Mouse (Mus musculus): Measurements from ENCODE around the gene Zfp385b.

Gene Zfp385b

DNA sequence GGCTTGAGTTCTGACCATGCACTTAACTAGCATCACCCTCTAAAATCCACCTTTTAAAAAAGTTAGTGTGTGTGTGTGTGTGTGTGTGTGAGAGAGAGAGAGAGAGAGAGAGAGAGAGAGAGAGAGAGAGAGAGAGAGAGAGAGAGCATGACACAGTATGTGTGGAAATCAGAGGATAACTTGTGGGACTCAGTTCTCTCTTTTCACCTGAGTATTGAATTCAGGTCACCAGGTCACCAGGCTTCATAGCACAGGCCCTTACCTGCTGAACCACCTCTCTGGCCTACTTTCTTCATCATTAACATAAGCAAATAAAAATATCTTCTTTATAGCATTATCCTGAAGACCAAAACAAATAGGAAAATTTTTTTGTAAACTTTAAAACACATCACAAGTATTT is at the start of gene Zfp385b:
Gene Zfp385b, minus strand, starts transcription at position 101 of the 400 bp plus-strand sequence.
- no peak for DNase-seq (ENCODE audit: low read depth)

DNA sequence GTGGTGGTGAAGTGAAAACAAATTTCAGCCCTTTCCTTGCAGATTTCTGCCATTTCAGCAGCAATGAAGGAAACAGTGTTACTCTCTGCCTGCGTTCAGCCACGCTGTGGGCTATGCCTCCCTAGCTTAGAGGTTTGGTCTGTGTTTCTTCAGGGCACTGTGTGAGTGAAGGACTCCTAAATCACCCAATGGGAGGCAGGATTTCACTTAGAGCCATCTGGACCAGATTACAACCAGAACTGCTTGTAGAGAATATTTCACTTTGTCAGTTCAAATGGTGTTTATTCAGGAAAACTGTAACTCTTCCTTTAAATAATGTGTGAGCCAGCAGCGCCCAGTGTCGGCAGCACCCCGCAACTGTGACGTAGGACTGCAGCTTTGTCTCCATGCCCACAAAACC is 44.5 kb upstream of the Zfp385b start:
- DNase-seq (ENCODE audit: low read depth), result no peak

DNA sequence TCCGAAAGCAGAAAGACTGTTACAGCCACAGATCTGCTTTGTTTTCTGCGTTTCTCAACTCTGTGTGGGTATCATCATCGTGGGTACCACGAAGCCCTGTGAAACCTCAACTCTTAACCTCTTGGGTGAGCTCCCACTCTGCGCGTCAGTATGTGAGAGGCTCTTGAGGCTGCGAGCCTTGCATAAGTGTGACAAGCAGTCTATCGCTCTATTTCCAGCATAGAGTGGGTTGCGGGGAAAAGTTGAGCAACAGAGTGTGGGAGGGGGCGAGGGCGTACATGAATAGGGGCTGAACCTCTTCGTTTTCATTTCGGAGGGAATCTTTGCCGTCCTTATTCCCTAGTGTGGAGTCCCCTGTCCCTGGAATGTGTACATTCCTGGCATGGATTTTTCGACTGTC is 44.1 kb upstream of the Zfp385b start:
- DNase-seq (ENCODE audit: low read depth), result no peak

DNA sequence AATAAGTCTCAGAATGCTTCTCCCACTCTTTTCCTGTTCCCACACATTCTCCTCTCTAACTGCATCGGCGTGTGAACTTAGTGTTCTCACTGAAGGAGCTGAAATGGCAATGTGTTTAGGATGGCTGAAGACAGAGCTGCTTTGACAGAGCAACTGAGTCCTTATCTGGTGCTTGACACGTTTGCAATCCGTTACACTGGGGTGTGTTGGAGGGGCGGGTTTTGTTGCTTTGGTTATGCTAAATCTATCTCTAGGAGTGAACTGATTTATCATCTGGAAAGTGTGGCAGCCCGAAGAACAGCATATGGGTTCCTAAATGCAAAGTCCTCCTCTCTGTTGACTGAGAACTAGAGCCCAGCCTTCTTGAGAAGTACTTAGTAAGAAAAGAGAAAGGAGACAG is 22.0 kb upstream of the Zfp385b start:
- no peak for DNase-seq (ENCODE audit: low read depth)

DNA sequence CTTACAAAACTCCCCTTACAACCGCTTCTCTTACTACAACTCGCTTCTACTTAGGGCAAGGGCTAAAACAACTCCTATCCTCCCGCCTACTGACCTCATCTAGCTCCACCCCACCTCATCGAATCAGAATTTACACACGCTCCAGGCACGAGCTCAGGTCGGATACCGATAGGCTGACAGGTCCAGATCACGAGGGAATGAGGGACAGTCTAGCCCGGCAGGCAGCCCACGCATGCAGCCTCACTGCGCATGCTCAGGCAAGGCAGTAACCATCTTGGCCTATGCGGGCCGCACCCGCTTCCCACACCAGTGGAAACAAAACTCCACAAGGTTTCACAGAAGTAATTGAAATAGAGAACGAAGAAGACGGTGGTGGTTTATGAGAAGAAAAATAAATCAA is 20.1 kb upstream of the Zfp385b start:
- DNase-seq (ENCODE audit: low read depth), result no peak

DNA sequence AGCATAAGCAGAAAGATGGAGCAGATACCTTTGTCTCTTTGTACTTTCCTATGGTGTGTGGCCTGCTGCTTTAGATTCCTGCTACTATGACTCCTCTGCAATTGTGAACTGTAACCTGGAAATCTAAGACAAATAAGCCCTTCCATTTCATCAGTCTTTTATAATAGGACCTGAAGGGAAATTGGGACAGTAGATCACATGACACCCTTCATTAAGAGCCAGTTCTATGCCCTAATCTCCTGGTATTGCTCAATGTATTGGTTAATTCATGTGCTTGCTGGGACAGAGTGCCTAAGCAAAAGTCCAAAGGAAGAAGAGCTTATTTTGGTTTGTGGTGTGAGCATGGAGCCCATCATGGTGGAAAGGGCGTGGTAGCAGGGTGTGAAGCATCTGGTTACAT is 19.2 kb upstream of the Zfp385b start:
- no peak for DNase-seq (ENCODE audit: low read depth)

DNA sequence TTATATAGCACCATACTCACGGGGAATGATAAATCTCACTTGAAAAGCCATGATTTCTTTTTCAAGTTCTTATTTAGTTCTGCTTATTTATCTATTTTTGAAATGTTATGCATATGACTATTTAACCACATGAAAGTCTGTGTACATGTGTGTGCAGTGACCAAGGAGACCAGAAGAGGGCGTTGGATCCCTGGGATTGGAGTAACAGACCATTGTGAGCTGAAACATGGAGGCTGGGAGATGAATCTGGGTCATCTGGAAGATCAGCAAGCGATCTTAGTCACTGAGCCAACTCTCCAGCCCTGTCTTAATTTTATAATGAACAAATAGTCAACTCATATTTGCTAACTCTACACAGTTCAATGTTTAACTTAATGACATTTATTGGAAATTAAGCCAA is 16.3 kb upstream of the Zfp385b start:
- DNase-seq (ENCODE audit: low read depth), result no peak

DNA sequence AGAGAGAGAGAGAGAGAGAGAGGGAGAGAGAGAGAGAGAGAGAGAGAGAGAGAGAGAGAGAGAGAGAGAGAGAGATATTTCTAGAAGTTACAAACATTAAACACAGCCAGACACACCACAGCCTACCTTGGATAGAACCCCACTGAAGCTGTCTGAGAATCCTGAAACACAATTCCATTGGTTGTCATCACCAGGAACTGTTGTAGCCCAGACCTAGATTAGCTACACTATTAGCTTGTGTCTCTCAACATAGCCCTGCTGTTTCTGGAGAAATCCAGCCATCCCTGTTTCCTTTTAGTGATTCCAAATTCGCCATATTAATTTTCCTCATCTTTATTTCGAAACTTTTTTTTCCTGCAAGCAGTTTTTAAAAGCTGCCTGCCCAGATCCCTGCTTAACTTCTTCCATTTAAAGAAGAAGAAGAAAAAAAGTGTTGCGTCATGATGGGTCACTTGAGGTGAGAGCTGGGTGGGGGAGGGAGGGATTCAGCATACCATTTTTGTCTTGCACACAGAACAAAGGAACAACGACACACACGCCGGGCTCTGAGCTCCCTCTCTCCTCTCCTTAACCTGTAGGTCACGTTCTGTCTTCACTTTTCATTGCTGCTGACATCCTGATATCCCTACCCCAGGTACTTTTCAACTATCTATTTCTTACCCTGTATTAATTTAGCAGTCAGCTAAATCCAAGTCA is 6.8 kb upstream of the Zfp385b start:
- DNase-seq (ENCODE audit: low read depth), result no peak

DNA sequence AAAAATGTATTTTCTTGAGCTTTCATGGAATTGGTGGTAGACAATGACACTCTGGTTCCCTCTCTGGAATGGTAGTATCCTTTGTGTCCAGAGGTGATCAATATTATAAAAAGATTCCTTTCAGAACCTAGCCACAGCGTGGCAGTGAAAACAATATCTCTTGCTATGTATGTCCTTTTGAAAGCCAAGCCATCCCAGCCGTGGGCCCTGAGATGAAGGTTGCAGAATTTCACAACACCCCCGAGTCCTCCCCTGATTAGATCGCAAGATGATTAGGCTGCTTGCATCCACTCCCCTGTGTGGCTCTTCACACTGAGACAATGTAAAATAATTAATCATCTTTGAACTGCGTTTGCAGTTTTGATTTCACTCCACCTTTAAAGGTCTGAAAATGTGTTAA is 3.6 kb upstream of the Zfp385b start:
- DNase-seq (ENCODE audit: low read depth), result no peak

DNA sequence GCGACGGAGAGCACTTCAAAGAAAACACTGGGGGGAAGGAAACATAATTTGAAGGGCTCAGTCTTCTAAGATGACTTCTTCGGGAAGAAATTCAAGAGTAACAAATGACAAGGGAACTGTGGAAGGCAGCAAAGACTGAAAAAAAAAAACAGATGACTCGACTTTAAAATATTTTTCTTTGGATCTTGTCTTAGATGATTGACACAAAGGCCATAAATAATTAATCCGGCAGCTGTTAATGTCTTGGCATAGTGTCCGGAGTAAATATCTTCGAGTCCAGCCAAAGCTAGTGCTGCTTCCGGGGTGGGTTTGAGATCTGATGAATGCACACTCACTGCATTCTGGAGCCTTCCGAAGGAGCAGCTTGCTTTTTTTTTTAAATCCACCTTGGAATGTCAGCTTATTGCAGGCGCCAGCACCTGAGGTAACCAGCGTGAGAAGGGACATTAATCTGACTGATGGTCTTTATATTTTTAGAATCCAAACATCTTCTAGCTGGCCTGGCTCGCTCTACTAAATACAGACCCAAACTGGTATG is 2.0 kb downstream of the Zfp385b start:
- DNase-seq (ENCODE audit: low read depth), result no peak

DNA sequence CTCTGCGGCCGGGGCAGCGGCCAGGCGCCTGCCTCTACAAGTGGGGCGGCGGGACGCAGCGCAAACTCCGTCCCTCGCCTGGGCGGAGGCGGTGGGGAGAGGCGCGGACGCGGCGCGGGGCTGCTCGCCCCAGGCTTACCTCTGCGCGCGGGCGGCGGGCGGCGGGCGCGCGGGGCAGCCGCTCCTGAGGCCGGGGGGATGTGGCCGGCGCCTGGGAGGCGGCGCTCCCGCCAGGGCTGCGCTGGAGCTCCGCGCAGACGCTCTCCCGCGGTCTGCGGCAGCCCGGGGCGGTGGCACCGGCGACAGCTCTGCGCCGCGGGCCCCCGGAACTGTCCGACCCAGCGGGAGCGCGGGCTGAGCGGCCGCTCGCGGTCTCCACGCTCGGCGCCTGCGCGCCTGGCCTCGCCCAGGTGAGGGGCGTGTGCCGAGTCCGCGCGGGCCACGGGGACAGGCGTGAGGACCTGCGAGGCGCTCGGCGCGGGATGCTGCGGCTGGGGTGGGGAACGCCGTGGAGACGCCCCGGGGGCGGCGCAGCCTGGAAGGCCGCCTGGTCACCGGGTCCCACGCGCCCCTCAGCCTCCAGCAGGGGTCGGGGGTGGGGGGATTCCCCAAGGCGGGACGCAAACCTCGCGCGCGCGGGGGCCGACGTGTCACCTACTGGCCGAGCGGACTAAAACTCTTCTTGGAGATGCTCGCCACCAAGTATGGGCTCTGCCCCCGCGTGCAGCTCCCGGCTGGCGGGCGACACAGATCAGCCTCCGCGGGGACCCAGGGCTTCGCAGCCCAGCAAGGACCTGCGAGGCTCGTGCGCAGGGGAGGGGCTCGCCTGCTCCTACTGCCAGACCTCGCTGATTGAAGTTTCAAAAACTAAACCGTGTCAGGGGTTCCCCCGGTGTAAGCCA is 2.8 kb downstream of the Zfp385b start:
- DNase-seq (ENCODE audit: low read depth), result no peak

DNA sequence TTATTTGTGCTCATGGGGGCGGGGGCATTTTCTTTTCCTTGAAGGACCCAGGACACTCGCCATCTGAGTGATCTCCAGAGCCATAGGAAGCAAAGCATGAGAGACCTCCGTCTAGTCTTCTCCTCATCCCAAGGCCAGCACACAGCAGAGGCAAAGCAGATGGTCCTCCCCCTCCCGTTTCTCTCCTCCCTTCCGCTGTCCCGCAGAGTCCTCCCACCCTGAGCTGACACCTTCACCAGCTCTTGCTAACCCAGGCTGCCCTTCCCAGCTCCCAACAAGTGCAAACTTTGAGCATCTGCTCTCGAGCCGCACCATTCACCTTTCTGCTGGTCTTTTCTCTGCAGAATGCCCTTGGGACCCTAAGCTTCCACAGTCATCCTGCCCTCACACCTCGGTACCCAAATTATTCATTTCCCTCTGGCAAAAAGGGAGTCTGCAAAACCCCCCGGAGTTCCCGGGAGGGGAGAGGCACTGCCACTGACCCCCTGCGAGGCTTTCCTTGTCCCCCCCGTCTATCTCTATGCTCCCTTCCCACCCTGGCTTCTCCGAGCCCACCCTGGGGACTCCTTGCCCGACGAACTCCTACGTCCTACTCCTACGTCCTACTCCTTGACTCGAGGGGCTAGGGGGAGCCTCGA is 3.5 kb downstream of the Zfp385b start:
- DNase-seq (ENCODE audit: low read depth), result no peak

DNA sequence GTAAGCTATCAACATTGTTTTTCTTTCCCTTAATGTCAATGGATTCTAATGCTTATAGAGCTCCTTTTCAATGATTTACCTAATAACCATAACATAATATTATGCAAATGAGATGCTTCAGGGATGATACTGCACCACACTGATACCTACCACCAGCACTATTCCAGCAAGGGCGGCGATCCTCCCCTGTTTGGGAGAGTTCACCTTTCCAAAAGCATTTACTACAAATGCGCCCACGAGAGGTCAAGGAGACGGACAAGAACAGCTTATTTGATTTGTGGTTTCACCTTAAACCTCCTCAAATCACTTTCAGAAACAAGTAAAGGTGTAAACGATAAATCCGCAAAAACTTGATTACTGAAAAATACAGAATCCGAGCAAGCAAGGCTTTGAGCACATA is 4.5 kb downstream of the Zfp385b start:
- no peak for DNase-seq (ENCODE audit: low read depth)

DNA sequence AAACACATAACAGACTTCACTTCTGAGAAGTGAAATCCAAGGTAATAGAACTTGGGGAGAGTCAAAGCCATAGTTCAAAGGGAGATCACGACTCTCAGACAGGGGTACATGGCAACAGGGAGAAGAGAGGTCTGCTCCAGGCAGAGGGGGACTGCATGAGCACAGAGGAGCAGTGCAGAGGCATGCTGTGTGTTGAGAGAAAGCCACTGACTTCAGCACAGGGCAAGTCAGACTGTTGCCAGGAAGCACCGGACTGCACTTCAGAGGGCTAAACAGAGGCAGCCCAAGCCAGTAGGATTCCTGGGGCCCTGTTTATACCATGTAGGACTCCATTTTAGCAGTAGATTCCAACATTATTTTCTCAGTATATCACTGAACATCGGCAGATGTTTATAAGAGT is 6.4 kb downstream of the Zfp385b start:
- DNase-seq (ENCODE audit: low read depth), result no peak

DNA sequence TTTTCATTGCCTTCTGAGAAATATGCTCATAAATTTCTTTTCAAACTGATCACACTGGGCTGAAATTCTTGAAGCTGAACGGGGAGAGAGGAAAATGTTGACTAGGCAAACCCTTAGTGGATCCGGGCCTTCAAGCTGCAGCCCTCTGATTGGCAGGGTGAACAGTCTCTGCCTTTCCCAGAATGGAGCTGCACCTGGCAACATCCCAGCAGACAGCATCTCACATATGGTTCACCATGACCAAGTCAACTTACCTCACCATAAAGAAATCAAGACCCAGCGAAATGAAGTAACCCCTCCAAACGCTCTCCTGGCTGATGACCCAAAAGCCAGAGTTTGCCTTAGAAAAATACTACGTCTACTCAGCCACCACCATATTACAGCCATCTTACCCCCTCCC is 8.7 kb downstream of the Zfp385b start:
- no peak for DNase-seq (ENCODE audit: low read depth)

DNA sequence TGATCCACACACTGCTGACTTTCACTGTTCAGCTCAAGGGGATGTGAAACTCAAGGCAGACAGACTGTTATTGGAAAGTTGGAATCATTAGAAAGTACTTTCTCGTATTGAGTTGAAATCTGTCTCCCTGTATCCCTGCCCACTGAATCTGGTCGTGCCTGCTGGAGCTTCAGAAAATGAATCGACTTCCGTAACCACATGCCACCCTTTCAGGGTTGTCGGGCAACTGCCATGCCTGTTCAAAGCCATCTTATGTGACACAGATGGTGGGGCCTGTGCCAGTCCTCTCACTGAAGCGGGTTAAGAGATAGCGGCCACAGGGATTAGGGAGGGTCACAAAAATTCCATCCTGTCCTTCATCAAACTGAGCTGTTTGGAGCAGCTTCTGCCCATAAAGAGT is 14.7 kb downstream of the Zfp385b start:
- DNase-seq (ENCODE audit: low read depth), result no peak

DNA sequence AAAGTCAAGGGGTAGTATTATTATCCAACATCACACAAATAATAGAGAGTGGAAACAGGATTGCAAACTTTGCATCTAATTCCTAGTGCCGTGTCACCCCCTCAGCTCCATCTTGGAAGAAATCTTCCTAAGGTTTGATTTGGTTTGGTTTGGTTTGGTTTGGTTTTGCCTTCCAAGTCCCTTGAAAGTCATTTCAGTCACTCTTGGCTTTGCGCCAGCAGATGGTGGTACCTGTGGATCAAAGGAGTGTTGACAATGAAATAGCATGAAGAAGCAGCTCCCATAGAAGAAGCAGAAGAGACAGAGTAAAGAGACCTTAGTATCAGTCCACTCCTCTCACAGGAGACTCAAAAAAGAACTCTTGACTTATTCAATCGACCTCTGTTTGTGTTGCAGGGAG is 17.1 kb downstream of the Zfp385b start:
- no peak for DNase-seq (ENCODE audit: low read depth)

DNA sequence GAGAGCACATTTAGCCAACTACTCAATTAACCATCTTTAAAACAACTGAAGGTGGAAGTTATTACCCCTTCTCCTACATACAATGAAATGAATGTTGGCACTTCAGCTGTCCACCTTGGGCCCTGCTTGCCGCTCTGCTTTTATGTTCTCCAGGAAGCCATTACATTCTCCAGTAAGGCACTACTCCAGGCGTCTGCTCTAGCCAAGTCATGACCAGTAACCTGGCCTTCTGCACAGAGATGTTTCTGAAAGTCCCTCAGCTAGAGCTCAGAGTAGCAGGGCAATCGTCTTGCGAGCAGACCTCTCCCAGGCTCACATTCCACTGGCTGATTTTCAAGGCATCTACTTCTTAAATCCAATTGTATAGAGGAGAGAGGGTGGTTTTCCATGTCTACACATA is 18.0 kb downstream of the Zfp385b start:
- DNase-seq (ENCODE audit: low read depth), result no peak

DNA sequence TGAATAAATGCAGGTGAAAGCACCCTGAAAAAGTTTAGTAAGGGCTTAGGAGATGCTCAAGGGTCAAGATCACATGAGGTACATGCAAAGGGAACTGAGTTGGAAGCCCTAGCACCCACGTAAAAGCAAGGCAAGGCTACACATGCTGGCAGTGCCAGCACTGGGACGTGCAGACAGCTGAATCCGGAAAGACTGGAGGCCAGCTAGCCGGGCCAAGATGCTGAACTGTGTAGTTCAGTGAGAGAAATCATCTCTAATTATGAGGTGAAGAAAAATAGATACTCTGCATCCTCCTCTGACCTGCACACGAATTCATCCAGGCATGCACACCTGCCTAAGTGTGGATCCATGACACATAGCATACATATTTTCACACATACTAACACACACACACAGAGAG is 18.4 kb downstream of the Zfp385b start:
- DNase-seq (ENCODE audit: low read depth), result no peak

DNA sequence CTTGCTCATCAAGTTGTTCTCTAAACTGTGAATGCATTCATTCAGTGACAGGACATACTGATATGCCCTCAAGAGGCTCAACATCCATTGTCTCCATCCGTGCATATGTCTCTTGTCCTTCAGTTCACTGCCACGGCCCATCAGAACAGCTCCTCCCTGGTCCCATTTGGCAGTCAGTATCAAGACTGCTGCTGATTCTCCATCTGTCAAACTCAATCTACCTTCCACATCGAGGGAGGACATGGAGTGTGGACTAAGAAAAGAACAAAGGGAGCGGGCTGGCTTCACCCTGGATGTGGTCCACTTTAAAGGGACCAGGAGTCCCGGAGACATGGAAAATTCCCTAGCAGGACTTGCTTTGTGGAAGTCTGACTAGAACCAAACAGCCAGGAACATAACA is 22.2 kb downstream of the Zfp385b start:
- no peak for DNase-seq (ENCODE audit: low read depth)

DNA sequence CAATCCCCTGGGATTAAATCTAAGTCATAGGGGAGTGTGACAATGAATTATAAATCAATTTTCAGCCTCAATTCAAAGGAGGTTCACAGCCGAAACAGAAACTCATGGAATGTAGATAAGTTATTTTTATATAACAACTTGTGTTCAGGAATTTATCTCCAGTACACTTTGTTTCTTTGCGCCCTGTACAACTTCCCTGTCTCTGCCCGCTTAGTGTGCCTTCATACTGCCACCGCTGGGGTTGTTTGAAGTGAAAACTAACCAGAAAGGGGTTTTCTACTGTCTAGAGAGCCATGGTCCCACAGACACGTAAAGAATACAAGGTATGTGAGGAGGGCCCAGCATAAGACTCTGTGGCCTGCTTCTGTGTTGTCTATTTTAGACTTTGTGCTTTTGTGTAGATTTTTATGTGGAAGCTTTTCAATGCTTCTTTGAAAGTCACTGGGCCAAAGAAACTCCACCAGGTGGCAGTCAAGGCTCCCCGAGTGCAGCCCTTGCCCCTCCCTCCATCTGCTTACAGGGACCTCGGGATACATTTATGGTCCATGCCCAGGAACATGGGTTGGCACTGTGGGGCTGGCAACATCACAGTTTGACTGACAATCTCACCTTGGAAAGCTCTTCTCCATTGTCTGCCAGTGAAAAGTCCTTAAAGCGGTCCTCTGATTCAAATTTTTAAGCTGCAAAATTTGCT is 23.4 kb downstream of the Zfp385b start:
- DNase-seq (ENCODE audit: low read depth), result no peak

DNA sequence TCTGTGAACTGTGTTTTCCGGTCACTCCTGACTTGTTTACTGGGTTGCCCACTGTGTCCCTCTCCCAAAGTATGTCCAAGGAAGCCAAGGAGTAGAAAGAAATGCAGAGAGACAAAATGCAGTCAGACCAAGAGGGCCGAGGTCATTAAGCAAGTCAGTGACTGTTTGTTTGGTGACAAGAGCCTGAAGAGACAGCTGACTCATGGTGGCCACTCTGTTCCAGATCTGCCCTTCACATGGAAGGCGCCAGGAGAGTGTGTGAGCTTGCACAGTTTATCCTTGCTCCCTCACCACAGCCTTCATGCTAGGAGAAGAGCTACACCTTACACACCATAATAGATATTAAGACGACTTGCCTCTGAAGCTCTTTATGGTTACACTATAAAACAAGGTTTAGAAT is 28.6 kb downstream of the Zfp385b start:
- DNase-seq (ENCODE audit: low read depth), result no peak

Measured in c-Kit-positive CD71-negative TER-119-negative erythroid progenitor cells, embryonic 14.5 days (primary cell).